In the genomic region with DNA sequence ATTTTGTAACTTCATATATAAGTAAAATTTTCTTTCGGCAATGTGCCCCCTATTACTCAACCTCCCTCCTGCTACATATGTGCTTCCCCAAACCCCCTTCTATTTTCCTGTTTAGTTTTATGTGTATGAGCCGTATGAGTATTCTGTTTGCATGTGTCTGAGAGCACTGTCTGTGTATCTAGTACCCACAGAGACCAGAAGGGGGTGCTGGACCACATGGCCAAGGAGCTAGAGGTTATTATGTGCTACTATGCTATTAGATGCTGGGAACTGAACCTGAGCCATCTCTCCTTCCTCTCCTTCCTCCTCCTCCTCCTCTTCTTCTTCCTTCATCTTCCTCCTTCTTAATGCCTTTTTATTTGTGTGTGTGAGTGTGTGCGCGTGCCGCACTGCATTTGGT, we compare ENCODE assay signal across 18 mouse cellular contexts. TPM values are rescaled to one million over a fixed set of nuclear protein-coding genes. Genes with fewer than 3 reads are reported as not detected.
DNase-seq lines count a peak whose midpoint lies in the region; ATAC-seq and TF ChIP-seq lines count a peak whose summit lies in the region.
"Had no signal": no experiment of that assay in that cellular context is flagged by ENCODE, and none has a peak within 500 bp of the region (broad histone marks: within the 10 kb centered on the region; RNA-seq: fewer than 3 reads in every experiment).

No protein-coding gene starts in this region.

- 96% methylated on average over 5 of the region's 5 CpGs for WGBS in forebrain, postnatal 0 days
- WGBS in forebrain, embryonic 11.5 days = 89% methylated on average over 5 of the region's 5 CpGs
- 83% methylated on average over 5 of the region's 5 CpGs for WGBS in liver, adult 2 months
- WGBS in liver, embryonic 12.5 days (ENCODE audit: insufficient replicate concordance) = 76% methylated on average over 5 of the region's 5 CpGs
- WGBS in bone marrow, adult 2 months = 77% methylated on average over 5 of the region's 5 CpGs

- no peaks in the 10 kb centered on the region for H3K27me3 ChIP-seq in forebrain, postnatal 0 days (ENCODE audit: insufficient read depth, low read length)
- no peaks in the 10 kb centered on the region for H3K27me3 ChIP-seq in forebrain, embryonic 11.5 days (ENCODE audit: control insufficient read depth, insufficient read depth, low read length)
- no peaks in the 10 kb centered on the region for H3K27me3 ChIP-seq in liver, adult 2 months (ENCODE audit: control insufficient read depth, insufficient read depth, low read length)
- no peaks in the 10 kb centered on the region for H3K27me3 ChIP-seq in liver, embryonic 12.5 days (replicated peaks)
- H3K27me3 ChIP-seq: kidney, embryonic 15.5 days; lung, embryonic 15.5 days; midbrain, embryonic 13.5 days; neural tube, embryonic 12.5 days had no signal

- no peak for ATAC-seq in forebrain, postnatal 0 days
- no peak for ATAC-seq in forebrain, embryonic 11.5 days (replicated peaks; ENCODE audit: low FRiP score)
- ATAC-seq in liver, embryonic 12.5 days = no peak
- ATAC-seq: midbrain, embryonic 13.5 days had no signal

- no peaks in the 10 kb centered on the region for H3K9me3 ChIP-seq in forebrain, postnatal 0 days (ENCODE audit: low read length)
- H3K9me3 ChIP-seq in forebrain, embryonic 11.5 days (ENCODE audit: control insufficient read depth, low read length) = no peaks in the 10 kb centered on the region
- H3K9me3 ChIP-seq in liver, embryonic 12.5 days (replicated peaks) = no peaks in the 10 kb centered on the region
- H3K9me3 ChIP-seq: embryonic facial prominence, embryonic 10.5 days; heart, embryonic 10.5 days; hindbrain, embryonic 10.5 days; kidney, embryonic 15.5 days; midbrain, embryonic 13.5 days; neural tube, embryonic 12.5 days had no signal

- H3K4me2 ChIP-seq in forebrain, postnatal 0 days (ENCODE audit: low read depth) = no peak overlapping the region
- H3K4me2 ChIP-seq in forebrain, embryonic 11.5 days (ENCODE audit: low read depth, low read length, severe bottlenecking) = no peak overlapping the region
- H3K4me2 ChIP-seq in liver, embryonic 12.5 days = no peak overlapping the region
- H3K4me2 ChIP-seq: kidney, embryonic 15.5 days; lung, embryonic 15.5 days; midbrain, embryonic 13.5 days; neural tube, embryonic 12.5 days had no signal

- 0 out of 2 replicates have a peak, but pooled peaks cover 2% of the 10 kb centered on the region for H3K4me1 ChIP-seq in forebrain, postnatal 0 days (ENCODE audit: insufficient read depth)
- no peaks in the 10 kb centered on the region for H3K4me1 ChIP-seq in forebrain, embryonic 11.5 days (replicated peaks; ENCODE audit: control insufficient read depth, insufficient read depth, low read length)
- H3K4me1 ChIP-seq in liver, adult 2 months (ENCODE audit: control insufficient read depth, insufficient read depth, low read length) = no peaks in the 10 kb centered on the region
- no peaks in the 10 kb centered on the region for H3K4me1 ChIP-seq in liver, embryonic 12.5 days
- no peaks in the 10 kb centered on the region; the same call in 1 of the 2 replicates for H3K4me1 ChIP-seq in bone marrow, adult 2 months (ENCODE audit: control insufficient read depth, insufficient read depth, low read length)
- H3K4me1 ChIP-seq: embryonic facial prominence, embryonic 10.5 days; hindbrain, embryonic 10.5 days; kidney, embryonic 15.5 days; lung, embryonic 15.5 days had no signal

- peak; percentile 36 for TF ChIP-seq CTCF in forebrain, postnatal 0 days (IDR thresholded peaks at IDR 0.05; ENCODE audit: low read depth)
- peak; percentile 25; the same call in 1 of the 2 replicates for TF ChIP-seq CTCF in liver, adult 2 months (IDR thresholded peaks at IDR 0.05; ENCODE audit: low read depth, low read length)
- 0 out of 2 replicates have a peak, but pooled peaks have one; percentile 10 for TF ChIP-seq CTCF in bone marrow, adult 2 months (IDR thresholded peaks at IDR 0.05; ENCODE audit: control insufficient read depth, insufficient read depth, low read length)

- no peaks in the 10 kb centered on the region for H3K79me2 ChIP-seq in liver, adult 2 months (ENCODE audit: control insufficient read depth, insufficient read depth, low read length)

- no peak for DNase-seq in forebrain, postnatal 0 days
- DNase-seq in forebrain, embryonic 11.5 days (ENCODE audit: low spot score) = no peak
- DNase-seq in liver, adult 2 months (ENCODE audit: extremely low read depth, low read depth, low spot score) = no peak
- peak; percentile 27 for DNase-seq in A20 (ENCODE audit: low read depth, low spot score)
- no peak for DNase-seq in testis, postnatal 14 days (ENCODE audit: low spot score)
- no peak for DNase-seq in urinary bladder, postnatal 4 days (ENCODE audit: low spot score in 2 of 2)
- DNase-seq: cerebellum, adult 11-12 months; layer of hippocampus, adult 9-11 months; left cerebral cortex, postnatal 4 days had no signal

- H3K36me3 ChIP-seq in forebrain, postnatal 0 days (ENCODE audit: insufficient read depth) = no peaks in the 10 kb centered on the region
- no peaks in the 10 kb centered on the region for H3K36me3 ChIP-seq in forebrain, embryonic 11.5 days (ENCODE audit: control insufficient read depth, insufficient read depth, low read length)
- H3K36me3 ChIP-seq in liver, adult 2 months (ENCODE audit: control insufficient read depth, insufficient read depth, low read length) = no peaks in the 10 kb centered on the region
- H3K36me3 ChIP-seq in liver, embryonic 12.5 days = no peaks in the 10 kb centered on the region
- H3K36me3 ChIP-seq: kidney, embryonic 15.5 days; lung, embryonic 15.5 days; midbrain, embryonic 13.5 days; neural tube, embryonic 12.5 days had no signal

- TF ChIP-seq POLR2A in liver, adult 2 months (IDR thresholded peaks at IDR 0.05; ENCODE audit: extremely low read depth, insufficient read depth, low read length) = no peak
- no peak for TF ChIP-seq POLR2A in bone marrow, adult 2 months (IDR thresholded peaks at IDR 0.05; ENCODE audit: borderline replicate concordance, control insufficient read depth, low read depth, low read length)

- no peak overlapping the region for H3K9ac ChIP-seq in forebrain, postnatal 0 days
- no peak overlapping the region for H3K9ac ChIP-seq in forebrain, embryonic 11.5 days (ENCODE audit: low read length)
- no peak overlapping the region for H3K9ac ChIP-seq in liver, adult 2 months (ENCODE audit: low read depth, low read length)
- no peak overlapping the region for H3K9ac ChIP-seq in liver, embryonic 12.5 days
- H3K9ac ChIP-seq: kidney, embryonic 15.5 days; lung, embryonic 15.5 days; midbrain, embryonic 13.5 days; neural tube, embryonic 12.5 days had no signal

- H3K27ac ChIP-seq in forebrain, postnatal 0 days (ENCODE audit: low read depth, low read length) = no peak overlapping the region
- H3K27ac ChIP-seq in forebrain, embryonic 11.5 days (ENCODE audit: low read depth, low read length) = no peak overlapping the region
- no peak overlapping the region for H3K27ac ChIP-seq in liver, adult 2 months (replicated peaks; ENCODE audit: insufficient read depth, low read depth, low read length)
- no peak overlapping the region for H3K27ac ChIP-seq in liver, embryonic 12.5 days
- no peak overlapping the region for H3K27ac ChIP-seq in bone marrow, adult 2 months (ENCODE audit: control insufficient read depth, insufficient read depth, low read depth, low read length, poor library complexity)
- H3K27ac ChIP-seq: embryonic facial prominence, embryonic 10.5 days; heart, embryonic 10.5 days; hindbrain, embryonic 10.5 days; kidney, embryonic 15.5 days; lung, embryonic 15.5 days; midbrain, embryonic 13.5 days; neural tube, embryonic 12.5 days had no signal

- no peak overlapping the region for H3K4me3 ChIP-seq in forebrain, postnatal 0 days (ENCODE audit: low read depth, low read length)
- H3K4me3 ChIP-seq in forebrain, embryonic 11.5 days (ENCODE audit: low read depth, low read length) = no peak overlapping the region
- H3K4me3 ChIP-seq in liver, adult 2 months (ENCODE audit: insufficient read depth, low read depth, low read length) = no peak overlapping the region
- H3K4me3 ChIP-seq in liver, embryonic 12.5 days = no peak overlapping the region
- no peak overlapping the region for H3K4me3 ChIP-seq in bone marrow, adult 2 months (replicated peaks; ENCODE audit: control insufficient read depth, low read depth, low read length)
- H3K4me3 ChIP-seq: embryonic facial prominence, embryonic 10.5 days; heart, embryonic 10.5 days; hindbrain, embryonic 10.5 days; kidney, embryonic 15.5 days; lung, embryonic 15.5 days; midbrain, embryonic 13.5 days; neural tube, embryonic 12.5 days had no signal

RNA-seq across cellular contexts. Expression of gene Tmem108, which starts 59.2 kb away (rescaled TPM):
- 31.5 and 33.2 TPM in 2 replicates for total RNA-seq in forebrain, postnatal 0 days (2014; rRNA removed)
- polyA plus RNA-seq in forebrain, postnatal 0 days (2015; fragmentation: Nextera tagmentation; extraction: Ambion mirVana) = 42.7 and 52.7 TPM in 2 replicates
- polyA plus RNA-seq in forebrain, embryonic 11.5 days (2014; fragmentation: Nextera tagmentation; extraction: Ambion mirVana) = 27.2 and 28.4 TPM in 2 replicates
- 0.09 and 0.13 TPM in 2 replicates for total RNA-seq in liver, adult 2 months (2014; rRNA removed)
- polyA plus RNA-seq in liver, adult 2 months (2012; rRNA removed) = 0.21 and 0.40 TPM in 2 replicates
- polyA plus RNA-seq in liver, embryonic 12.5 days (2016; fragmentation: Nextera tagmentation; extraction: Ambion mirVana) = 4.6 and 4.7 TPM in 2 replicates
- polyA plus RNA-seq in bone marrow, adult 2 months (2011; ENCODE audit: insufficient read depth, insufficient read length, low replicate concordance, missing spikeins) = 0.88 and 3.3 TPM in 2 replicates
